Mouse (Mus musculus) lung, postnatal 0 days (tissue): ENCODE data around the gene Polr3e.

ENCODE experiments used
- CTCF ChIP-seq: IDR thresholded peaks from 2 replicates; pipeline ENCODE4 v1.5.1; 2016; ENCODE audit warnings: antibody characterized with exemption, mild to moderate bottlenecking
- EP300 ChIP-seq: IDR thresholded peaks from 2 replicates; pipeline ENCODE4 v1.6.1; 2016; ENCODE audit warnings: antibody characterized with exemption, mild to moderate bottlenecking, control low read depth

- TF ChIP-seq CTCF (no peak), EP300 (0 out of 2 replicates have a peak, but pooled peaks have one; percentile 26)
These were observed 309 bp upstream of the Polr3e start for GRCm38 (mm10) chr7:120917279-120917591.
